Mouse (Mus musculus) bone marrow, adult 2 months (tissue): ENCODE results near the gene Dnmt3b. TPM values are rescaled to one million over a fixed set of nuclear protein-coding genes. Genes with fewer than 3 reads are reported as not detected.
A peak's percentile ranks its signal among the peaks of the same experiment; 100 is the strongest.
"Not testable (repeated sequence)": the region's sequence is repeated elsewhere in the genome, so short reads cannot be mapped to it uniquely, and the experiment has no call there.

Experiments used
- H3K27ac ChIP-seq: fragments of 200-500 bp; 2 replicates; pipeline ENCODE4 v1.5.1; 2012; ENCODE audit warnings: low read depth, mild to moderate bottlenecking, control low read depth, inconsistent platforms, low read length; ENCODE audit not compliant: control insufficient read depth, poor library complexity, insufficient read depth
- H3K4me1 ChIP-seq: fragments of 200-500 bp; 2 replicates; pipeline ENCODE4 v1.6.1; 2011; ENCODE audit warnings: low read length; ENCODE audit not compliant: control insufficient read depth, insufficient read depth
- H3K4me3 ChIP-seq: fragments of 200-500 bp; replicated peaks from 2 replicates; pipeline ENCODE3; 2011; ENCODE audit warnings: mild to moderate bottlenecking, low read depth, low read length, control low read depth; ENCODE audit not compliant: control insufficient read depth
- CTCF ChIP-seq: fragments of 200-500 bp; IDR thresholded peaks from 2 replicates; pipeline ENCODE4 v1.5.1; 2011; ENCODE audit warnings: low read length, control low read depth; ENCODE audit not compliant: control insufficient read depth, insufficient read depth
- POLR2A ChIP-seq: fragments of 200-500 bp; IDR thresholded peaks from 2 replicates; pipeline ENCODE4 v1.6.1; 2011; ENCODE audit warnings: low read depth, mild to moderate bottlenecking, control low read depth, low read length, borderline replicate concordance; ENCODE audit not compliant: control insufficient read depth
- WGBS: fragments of 180-500 bp; shearing (Covaris S2); methylation state at CpG from one replicate; pipeline ENCODE4 v1.1.7; 2018; 5-methylcytosine and 5-hydroxymethylcytosine counted together
- polyA plus RNA-seq: library from polyadenylated mRNA; stranded (reverse); fragments of >200 nt; gene quantifications from 2 replicates; pipeline ENCODE4 v1.2.4, GENCODE M21; 2011; ENCODE audit warnings: low replicate concordance; ENCODE audit not compliant: missing spikeins, insufficient read depth, insufficient read length

Gene Dnmt3b
- polyA plus RNA-seq, 1 experiment = 4.5 TPM

- 54% methylated on average over 6 of the region's 6 CpGs for WGBS
- TF ChIP-seq CTCF (no peak), POLR2A (no peak)
- Histone ChIP-seq H3K4me1 (no peaks in the 10 kb centered on the region), H3K27ac (no peak overlapping the region), H3K4me3 (no peak overlapping the region)
Measured at GRCm38 (mm10) chr2:153676944-153677343, 27.7 kb downstream of the Dnmt3b start.

GRCm38 (mm10) chr2:153677550-153677949 lies 28.3 kb downstream of the Dnmt3b start:
- WGBS = 67% methylated on average over 7 of the region's 7 CpGs
- no peak for TF ChIP-seq CTCF
- TF ChIP-seq POLR2A = no peak

GRCm38 (mm10) chr2:153679959-153680358 lies 30.7 kb downstream of the Dnmt3b start:
- Histone ChIP-seq H3K27ac (no peak overlapping the region), H3K4me3 (no peak overlapping the region), H3K4me1 (no peaks in the 10 kb centered on the region)
- 91% methylated on average over 1 of the region's 1 CpGs for WGBS
- TF ChIP-seq CTCF (no peak), POLR2A (no peak)

More at GRCm38 (mm10) chr2:153677550-153677949, 28.3 kb downstream of the Dnmt3b start:
- H3K27ac ChIP-seq = no peak overlapping the region
- H3K4me1 ChIP-seq = no peaks in the 10 kb centered on the region
- H3K4me3 ChIP-seq = no peak overlapping the region

GRCm38 (mm10) chr2:153693413-153693812 lies 44.2 kb downstream of the Dnmt3b start:
- H3K4me1 ChIP-seq, H3K27ac ChIP-seq, H3K4me3 ChIP-seq: not testable (repeated sequence)
- 89% methylated on average over 7 of the region's 7 CpGs for WGBS

- no peaks in the 10 kb centered on the region; the same call in 1 of the 2 replicates for H3K4me1 ChIP-seq
- WGBS = 55% methylated on average over 19 of the region's 19 CpGs
- no peak overlapping the region for H3K27ac ChIP-seq
- no peak overlapping the region for H3K4me3 ChIP-seq
- TF ChIP-seq CTCF (peak; percentile 85), POLR2A (no peak)
Measured at GRCm38 (mm10) chr2:153694462-153695085, 45.3 kb downstream of the Dnmt3b start.

GRCm38 (mm10) chr2:153696352-153696751 lies 47.1 kb downstream of the Dnmt3b start, which contains the start of gene Dnmt3c:
Gene Dnmt3c (plus strand): TSS chr2:153696652.
- no peak within 1 kb of the TSS for H3K4me3 ChIP-seq
- TF ChIP-seq CTCF (no peak), POLR2A (no peak)

GRCm38 (mm10) chr2:153703389-153703788 lies 54.1 kb downstream of the Dnmt3b start:
- Histone ChIP-seq H3K4me3 (no peak overlapping the region), H3K4me1 (no peaks in the 10 kb centered on the region), H3K27ac (no peak overlapping the region)
- WGBS = 79% methylated on average over 6 of the region's 6 CpGs
- TF ChIP-seq CTCF (no peak), POLR2A (no peak)

More at GRCm38 (mm10) chr2:153696352-153696751, 47.1 kb downstream of the Dnmt3b start, which contains the start of gene Dnmt3c:
- Histone ChIP-seq H3K4me1 (no peaks in the 10 kb centered on the region), H3K27ac (no peak within 1 kb of the TSS)

- H3K4me3 ChIP-seq = no peak overlapping the region
- TF ChIP-seq CTCF = peak; percentile 40; the same call in 1 of the 2 replicates
- no peak for TF ChIP-seq POLR2A
- 37% methylated on average over 8 of the region's 8 CpGs for WGBS
- H3K4me1 ChIP-seq = no peaks in the 10 kb centered on the region
- no peak overlapping the region for H3K27ac ChIP-seq
Measured at GRCm38 (mm10) chr2:153710701-153711330, 61.6 kb downstream of the Dnmt3b start.
